Mouse (Mus musculus) liver, postnatal 0 days (tissue): Measurements from ENCODE around the gene Nxt1.

Experiments
- CTCF ChIP-seq: sonication (generic); IDR thresholded peaks from 2 replicates; pipeline ENCODE4 v1.5.1; 2016; ENCODE audit warnings: antibody characterized with exemption, low read depth
- EP300 ChIP-seq: IDR thresholded peaks from 2 replicates; pipeline ENCODE4 v1.6.1; 2016; ENCODE audit warnings: antibody characterized with exemption, low read depth, mild to moderate bottlenecking

DNA sequence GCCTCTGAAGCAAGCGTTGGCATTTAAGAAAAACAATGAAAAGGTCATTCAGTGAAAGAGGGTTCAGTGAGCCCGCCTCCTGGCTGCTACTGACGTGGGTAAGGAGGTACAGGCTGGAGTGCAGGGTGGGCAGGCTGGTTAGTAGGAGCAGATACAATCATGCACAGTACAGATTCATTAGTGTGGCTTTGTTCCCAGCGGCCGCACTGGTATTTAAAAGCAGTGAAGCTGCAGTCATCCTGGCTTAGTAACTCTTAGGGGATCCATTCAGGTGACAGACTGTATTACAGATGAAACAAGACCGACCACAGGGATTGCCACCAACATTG is 34.8 kb downstream of the Nxt1 start:
- TF ChIP-seq EP300 = no peak
- TF ChIP-seq CTCF = no peak
